Mouse (Mus musculus) stomach, embryonic 14.5 days (tissue): Measurements from ENCODE around the gene Gad1. TPM values are rescaled to one million over a fixed set of nuclear protein-coding genes. Genes with fewer than 3 reads are reported as not detected.

Experiments used
- ATAC-seq: fragments of 200-750 bp; cut with Nextera tagmentation; 2 replicates; pipeline ENCODE4 v1.8.0; 2017; ENCODE audit warnings: low read depth, moderate TSS enrichment; ENCODE audit not compliant: insufficient number of reproducible peaks, insufficient read depth, low FRiP score
- H3K27ac ChIP-seq: fragments of 300-500 bp; sonication (generic); 2 replicates; pipeline ENCODE4 v1.5.1; 2014; ENCODE audit warnings: mild to moderate bottlenecking, low read length, moderate library complexity, mixed read lengths
- H3K27me3 ChIP-seq: fragments of 300-500 bp; sonication (generic); 2 replicates; pipeline ENCODE4 v1.6.1; 2014; ENCODE audit warnings: low read length, control low read depth, mixed read lengths; ENCODE audit not compliant: control insufficient read depth, insufficient read depth
- H3K36me3 ChIP-seq: fragments of 300-500 bp; sonication (generic); 2 replicates; pipeline ENCODE4 v1.6.1; 2014; ENCODE audit warnings: mild to moderate bottlenecking, control low read depth, low read length, moderate library complexity, mixed read lengths; ENCODE audit not compliant: control insufficient read depth, insufficient read depth
- H3K4me1 ChIP-seq: fragments of 300-500 bp; sonication (generic); 2 replicates; pipeline ENCODE4 v1.6.1; 2014; ENCODE audit warnings: low read length, control low read depth, mixed read lengths; ENCODE audit not compliant: control insufficient read depth, insufficient read depth
- H3K4me2 ChIP-seq: fragments of 300-500 bp; sonication (generic); replicated peaks from 2 replicates; pipeline ENCODE4 v1.6.1; 2014; ENCODE audit warnings: low read depth, low read length, control low read depth
- H3K4me3 ChIP-seq: fragments of 300-500 bp; sonication (generic); 2 replicates; pipeline ENCODE4 v1.5.1; 2014; ENCODE audit warnings: low read depth, low read length, control low read depth
- H3K9ac ChIP-seq: fragments of 300-500 bp; sonication (generic); replicated peaks from 2 replicates; pipeline ENCODE4 v1.6.1; 2014; ENCODE audit warnings: low read depth, mild to moderate bottlenecking, control low read depth, low read length, moderate library complexity, mixed read lengths
- H3K9me3 ChIP-seq: fragments of 300-500 bp; sonication (generic); 2 replicates; pipeline ENCODE4 v1.6.1; 2016; ENCODE audit warnings: low read depth, low read length, control low read depth; ENCODE audit not compliant: control insufficient read depth
- WGBS: fragments of 180-500 bp; shearing (Covaris S2); extraction: QIAGEN DNeasy Blood & Tissue Kit; methylation state at CpG from one replicate; pipeline ENCODE4 v1.1.7; 2014; 5-methylcytosine and 5-hydroxymethylcytosine counted together
- polyA plus RNA-seq: library from polyadenylated mRNA; unstranded; fragments of >200 nt; fragmentation: Nextera tagmentation; extraction: Ambion mirVana; gene quantifications from 2 replicates; pipeline ENCODE4 v1.2.1, GENCODE M21; 2014

The Gad1 gene
- polyA plus RNA-seq, 1 experiment from 2014 or later, result 0.30 TPM

DNA sequence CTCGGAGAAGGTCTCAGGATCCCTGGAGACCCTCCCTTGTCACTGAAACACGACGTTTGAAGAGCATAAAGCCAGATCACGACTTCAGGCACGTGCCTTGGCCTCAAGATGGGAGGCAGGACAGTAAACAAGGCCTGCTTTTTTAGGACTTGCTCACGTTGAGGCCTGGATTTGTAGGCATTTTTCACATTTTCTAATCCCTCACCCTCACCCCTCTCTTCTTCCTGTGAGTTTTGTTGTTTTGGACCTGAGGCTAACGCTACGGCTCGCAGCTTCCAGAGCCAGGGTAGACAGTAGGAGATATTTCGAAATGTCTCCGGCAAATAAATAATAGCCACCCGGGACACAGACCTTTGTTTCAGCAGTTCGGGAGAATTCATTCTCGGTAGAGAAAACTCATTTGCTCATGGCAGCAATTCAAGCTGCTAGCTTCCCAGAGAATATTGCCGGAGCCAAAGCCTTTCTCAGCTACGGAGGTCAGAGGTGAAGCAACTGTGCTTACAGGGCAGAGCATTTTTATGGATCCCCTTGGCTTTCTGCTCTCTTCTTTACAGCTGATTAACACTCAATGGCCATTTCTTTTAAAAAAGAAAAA lies 90.2 kb downstream of the Gad1 start:
- H3K4me2 ChIP-seq, result no peak overlapping the region
- no peaks in the 10 kb centered on the region for H3K27me3 ChIP-seq
- no peak for ATAC-seq
- no peak overlapping the region for H3K4me3 ChIP-seq
- no peaks in the 10 kb centered on the region for H3K9me3 ChIP-seq
- 58% methylated on average over 16 of the region's 16 CpGs for WGBS
- H3K9ac ChIP-seq, result no peak overlapping the region
- no peak overlapping the region for H3K27ac ChIP-seq
- H3K4me1 ChIP-seq, result no peaks in the 10 kb centered on the region
- no peaks in the 10 kb centered on the region for H3K36me3 ChIP-seq

DNA sequence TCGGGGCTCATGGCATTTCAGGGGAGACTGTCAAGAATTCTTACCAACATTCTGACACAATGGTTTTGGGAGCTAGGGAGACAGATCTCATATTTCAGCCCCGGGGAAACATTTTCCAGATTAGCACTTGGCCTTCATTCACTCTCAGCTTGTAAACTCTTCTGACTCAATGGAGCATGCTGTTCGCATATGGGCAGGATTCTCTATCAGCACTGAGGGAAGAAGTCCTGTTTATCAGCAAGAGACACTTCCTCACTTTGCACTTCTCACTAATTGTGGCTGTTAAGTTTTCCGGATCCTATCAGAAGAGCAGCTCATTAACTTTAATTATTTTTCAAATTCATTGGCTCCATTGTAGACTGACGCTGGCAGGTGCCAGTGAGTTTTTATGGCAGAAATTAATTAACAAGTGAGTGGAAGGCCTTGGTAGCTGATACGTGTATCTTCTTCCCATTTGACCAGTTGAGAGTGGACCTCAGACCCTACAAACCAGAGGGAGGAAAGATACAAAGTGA lies 92.5 kb downstream of the Gad1 start:
- WGBS, result 81% methylated on average over 6 of the region's 6 CpGs
- H3K36me3 ChIP-seq, result no peaks in the 10 kb centered on the region
- H3K9me3 ChIP-seq, result no peaks in the 10 kb centered on the region
- H3K27ac ChIP-seq, result no peak overlapping the region
- H3K4me1 ChIP-seq, result no peaks in the 10 kb centered on the region
- H3K27me3 ChIP-seq, result no peaks in the 10 kb centered on the region
- H3K9ac ChIP-seq, result no peak overlapping the region
- H3K4me3 ChIP-seq, result no peak overlapping the region
- ATAC-seq, result no peak
- no peak overlapping the region for H3K4me2 ChIP-seq

- Histone ChIP-seq H3K4me1 (no peaks in the 10 kb centered on the region), H3K27ac (no peak overlapping the region), H3K4me2 (no peak overlapping the region), H3K4me3 (no peak overlapping the region), H3K9me3 (no peaks in the 10 kb centered on the region), H3K36me3 (no peaks in the 10 kb centered on the region), H3K27me3 (no peaks in the 10 kb centered on the region), H3K9ac (no peak overlapping the region)
- WGBS, result 52% methylated on average over 4 of the region's 4 CpGs
- ATAC-seq, result no peak
These were observed 94.8 kb downstream of the Gad1 start for GRCm38 (mm10) chr2:70647681-70648080.

DNA sequence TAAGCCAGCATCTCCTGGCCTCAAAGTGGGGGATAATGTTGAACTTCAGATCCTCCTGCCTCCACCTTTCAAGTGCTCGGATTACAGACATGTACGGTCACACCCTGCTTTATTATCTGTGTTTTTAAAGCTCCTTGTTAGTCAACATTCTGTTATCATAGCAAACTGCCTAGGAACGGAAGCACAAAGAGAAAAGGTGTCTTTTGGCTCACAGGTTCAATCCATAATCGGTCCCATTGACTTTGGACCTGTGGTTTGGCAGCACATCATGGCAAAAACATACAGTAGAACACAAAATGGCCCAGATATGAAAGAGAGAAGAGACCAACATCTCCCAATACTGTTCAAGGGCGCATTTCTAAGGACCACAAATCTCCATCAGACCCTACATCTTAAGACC lies 95.4 kb downstream of the Gad1 start:
- ATAC-seq, result no peak
- Histone ChIP-seq H3K4me3 (no peak overlapping the region), H3K36me3 (no peaks in the 10 kb centered on the region), H3K4me2 (no peak overlapping the region), H3K9me3 (no peaks in the 10 kb centered on the region), H3K9ac (no peak overlapping the region), H3K27ac (no peak overlapping the region), H3K27me3 (no peaks in the 10 kb centered on the region), H3K4me1 (no peaks in the 10 kb centered on the region)
- 84% methylated on average over 5 of the region's 5 CpGs for WGBS

- WGBS, result 92% methylated on average over 4 of the region's 4 CpGs
- H3K36me3 ChIP-seq, result no peaks in the 10 kb centered on the region
- H3K27ac ChIP-seq, result no peak overlapping the region
- no peak for ATAC-seq
- H3K4me2 ChIP-seq, result no peak overlapping the region
- no peaks in the 10 kb centered on the region for H3K27me3 ChIP-seq
- H3K9ac ChIP-seq, result no peak overlapping the region
- H3K4me1 ChIP-seq, result no peaks in the 10 kb centered on the region
- H3K9me3 ChIP-seq, result no peaks in the 10 kb centered on the region
- H3K4me3 ChIP-seq, result no peak overlapping the region
These were observed 96.6 kb downstream of the Gad1 start for GRCm38 (mm10) chr2:70649471-70649870.

Other genes with a start within 250 kb of the Gad1 start
- gene Sp5, start 78.1 kb upstream of the Gad1 start, polyA plus RNA-seq, result 3.1 and 4.9 TPM in 2 replicates
- 4.0 and 5.4 TPM in 2 replicates for gene Erich2, start 44.3 kb upstream of the Gad1 start, polyA plus RNA-seq
- gene Gorasp2, start 108.5 kb downstream of the Gad1 start, polyA plus RNA-seq, result 172 and 193 TPM in 2 replicates
- 6.1 and 7.6 TPM in 2 replicates for gene Gm26558, start 109.0 kb downstream of the Gad1 start, polyA plus RNA-seq